Mouse (Mus musculus): ENCODE data around the gene Fam13c. TPM values are rescaled to one million over a fixed set of nuclear protein-coding genes. Genes with fewer than 3 reads are reported as not detected.
A peak's percentile ranks its signal among the peaks of the same experiment; 100 is the strongest.

The Fam13c gene
- polyA plus RNA-seq, 1 experiment from 2014 or later = 17.8 TPM

DNA sequence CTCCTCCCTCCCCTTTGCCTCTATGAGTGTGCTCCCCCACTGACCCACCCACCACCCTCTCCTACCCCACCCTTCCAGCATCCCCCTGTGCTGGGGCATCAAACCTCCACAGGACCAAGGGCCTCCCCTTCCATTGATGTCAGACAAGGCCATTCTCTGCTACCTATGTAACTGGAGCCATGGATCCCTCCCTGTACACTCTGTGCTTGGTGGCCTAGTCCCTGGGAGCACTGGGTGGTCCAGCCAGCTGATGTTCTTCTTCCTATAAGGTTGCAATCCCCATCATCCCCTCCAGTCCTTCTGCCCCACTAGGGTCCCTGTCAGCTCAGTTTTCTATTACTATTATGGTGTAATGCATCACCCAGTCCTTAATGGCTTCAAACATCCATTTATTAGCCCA is 65.1 kb downstream of the Fam13c start:
- H3K4me1 ChIP-seq (replicated peaks) = peaks cover 25% of the 10 kb centered on the region
- no peak overlapping the region for H3K4me3 ChIP-seq
- peaks cover 8% of the 10 kb centered on the region; the same call in 1 of the 2 replicates for H3K36me3 ChIP-seq
- H3K4me2 ChIP-seq = no peak overlapping the region
- no peaks in the 10 kb centered on the region for H3K27me3 ChIP-seq
- H3K9ac ChIP-seq = no peak overlapping the region
- peak overlapping the region; percentile 71 for H3K27ac ChIP-seq (replicated peaks)
- ATAC-seq (ENCODE audit: low read depth) = 0 out of 2 replicates have a peak, but pooled peaks have one; percentile 56
- peaks cover 4% of the 10 kb centered on the region; the same call in 1 of the 2 replicates for H3K9me3 ChIP-seq

DNA sequence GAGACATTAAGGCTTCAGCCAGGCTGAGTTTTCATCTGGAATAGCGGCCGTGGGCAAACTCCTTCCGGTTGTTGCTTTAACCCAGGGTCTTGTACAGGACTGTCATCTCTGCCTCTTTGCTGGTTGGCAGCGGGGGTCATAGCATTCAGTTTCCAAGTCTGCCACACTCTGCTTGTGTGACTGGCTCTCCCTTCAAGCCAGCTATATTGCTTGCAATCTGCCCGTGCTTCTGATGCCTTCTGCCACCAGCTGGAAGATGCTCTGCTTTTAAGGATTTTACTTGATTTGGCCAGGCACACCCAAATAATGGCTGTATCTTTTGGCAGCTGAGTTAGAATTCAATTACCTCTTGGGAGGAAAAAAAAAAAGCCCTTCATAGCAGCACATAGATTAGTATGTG is 65.6 kb downstream of the Fam13c start:
- Histone ChIP-seq H3K4me1 (replicated peaks) (peaks cover 25% of the 10 kb centered on the region), H3K9me3 (peaks cover 4% of the 10 kb centered on the region; the same call in 1 of the 2 replicates), H3K4me2 (no peak overlapping the region), H3K9ac (no peak overlapping the region), H3K36me3 (peaks cover 8% of the 10 kb centered on the region; the same call in 1 of the 2 replicates), H3K4me3 (no peak overlapping the region), H3K27ac (replicated peaks) (peak overlapping the region; percentile 71), H3K27me3 (no peaks in the 10 kb centered on the region)
- no peak for ATAC-seq (ENCODE audit: low read depth)
- WGBS = 43% methylated on average over 5 of the region's 5 CpGs

DNA sequence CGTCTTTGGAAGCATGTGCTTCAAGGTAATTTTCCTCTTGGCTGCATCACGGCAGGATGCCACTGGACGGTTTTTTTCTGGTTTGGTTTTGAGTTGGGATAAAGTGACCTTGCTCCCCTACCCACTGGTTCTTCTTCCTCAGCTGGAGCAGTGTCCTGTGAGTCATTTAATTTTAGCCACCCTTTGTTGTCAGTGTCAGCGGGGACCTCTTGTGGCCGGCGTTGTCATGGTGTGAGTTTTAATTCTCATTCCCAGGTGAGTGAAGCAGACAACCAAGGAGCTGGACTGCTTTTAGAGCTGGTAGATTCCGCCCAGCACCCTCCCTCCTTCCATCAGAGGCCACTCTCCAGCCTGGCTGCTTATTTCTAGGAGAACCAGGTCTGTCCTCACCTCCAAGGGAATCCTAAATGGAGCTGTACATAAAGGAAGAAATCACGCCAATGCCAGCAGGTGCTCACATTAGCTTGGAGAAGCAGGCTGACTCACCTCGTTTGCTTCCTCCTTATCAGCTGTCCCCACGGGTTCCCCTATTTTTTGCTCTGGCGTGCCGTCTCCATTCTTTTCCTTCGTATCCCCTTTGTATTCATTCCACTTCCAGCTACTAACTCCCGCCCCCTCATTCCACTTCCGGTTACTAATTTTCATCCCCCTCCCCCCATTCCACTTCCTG is 66.4 kb downstream of the Fam13c start:
- no peaks in the 10 kb centered on the region for H3K27me3 ChIP-seq
- H3K36me3 ChIP-seq = peaks cover 8% of the 10 kb centered on the region; the same call in 1 of the 2 replicates
- H3K4me3 ChIP-seq = no peak overlapping the region
- H3K27ac ChIP-seq (replicated peaks) = peak overlapping the region; percentile 71; the same call in 1 of the 2 replicates
- ATAC-seq (ENCODE audit: low read depth) = no peak
- H3K4me1 ChIP-seq (replicated peaks) = peaks cover 25% of the 10 kb centered on the region
- WGBS = 56% methylated on average over 15 of the region's 15 CpGs
- H3K4me2 ChIP-seq = no peak overlapping the region
- H3K9ac ChIP-seq = no peak overlapping the region
- H3K9me3 ChIP-seq = peaks cover 4% of the 10 kb centered on the region; the same call in 1 of the 2 replicates

DNA sequence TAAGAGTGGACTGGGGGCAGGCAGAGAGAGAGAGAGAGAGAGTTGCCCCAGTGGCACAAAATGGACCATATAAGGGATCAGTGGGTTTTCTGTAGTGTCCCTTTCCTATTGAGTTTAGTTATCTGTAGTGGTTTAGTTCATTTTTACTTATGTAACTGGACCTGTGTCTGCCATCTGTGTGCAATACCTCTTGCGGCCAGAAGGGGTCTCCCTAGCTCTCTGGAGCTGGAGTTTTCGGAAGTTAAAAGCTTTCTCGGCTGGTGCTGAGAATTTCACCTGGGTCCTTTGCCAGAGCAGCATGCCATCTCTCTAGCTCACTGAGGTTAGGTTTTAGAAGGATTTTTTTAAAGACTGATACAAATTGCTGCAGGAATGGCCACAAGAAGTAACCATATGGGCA is 67.6 kb downstream of the Fam13c start:
- Histone ChIP-seq H3K4me2 (no peak overlapping the region), H3K27ac (replicated peaks) (no peak overlapping the region), H3K9me3 (peaks cover 4% of the 10 kb centered on the region; the same call in 1 of the 2 replicates), H3K9ac (no peak overlapping the region), H3K4me3 (no peak overlapping the region), H3K4me1 (replicated peaks) (peaks cover 25% of the 10 kb centered on the region), H3K27me3 (no peaks in the 10 kb centered on the region), H3K36me3 (peaks cover 8% of the 10 kb centered on the region; the same call in 1 of the 2 replicates)
- WGBS = 92% methylated on average over 3 of the region's 3 CpGs
- no peak for ATAC-seq (ENCODE audit: low read depth)

DNA sequence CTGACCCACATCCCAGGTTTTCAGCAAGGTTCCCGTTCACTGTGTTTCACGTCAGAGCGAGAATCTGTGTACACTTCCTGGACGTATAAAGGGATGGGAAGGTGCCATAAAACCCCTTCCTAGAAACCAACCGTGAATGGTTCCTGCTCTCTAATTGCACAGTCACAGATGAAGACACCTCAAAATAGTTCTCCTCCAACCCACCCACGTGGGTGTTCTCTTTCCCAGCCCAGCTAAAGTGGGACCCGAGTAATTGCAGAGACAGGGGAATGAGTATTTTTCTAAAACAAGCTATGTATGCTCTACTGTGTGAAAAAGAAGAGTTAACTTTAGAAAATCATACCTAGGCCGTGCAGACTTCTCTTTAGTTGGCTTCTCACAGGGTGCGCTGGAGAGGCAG is 74.6 kb downstream of the Fam13c start:
- Histone ChIP-seq H3K27ac (replicated peaks) (no peak overlapping the region), H3K4me3 (no peak overlapping the region), H3K4me1 (replicated peaks) (peaks cover 8% of the 10 kb centered on the region), H3K9ac (no peak overlapping the region), H3K4me2 (no peak overlapping the region), H3K27me3 (no peaks in the 10 kb centered on the region), H3K36me3 (no peaks in the 10 kb centered on the region), H3K9me3 (no peaks in the 10 kb centered on the region)
- WGBS = 75% methylated on average over 9 of the region's 9 CpGs
- no peak for ATAC-seq (ENCODE audit: low read depth)

DNA sequence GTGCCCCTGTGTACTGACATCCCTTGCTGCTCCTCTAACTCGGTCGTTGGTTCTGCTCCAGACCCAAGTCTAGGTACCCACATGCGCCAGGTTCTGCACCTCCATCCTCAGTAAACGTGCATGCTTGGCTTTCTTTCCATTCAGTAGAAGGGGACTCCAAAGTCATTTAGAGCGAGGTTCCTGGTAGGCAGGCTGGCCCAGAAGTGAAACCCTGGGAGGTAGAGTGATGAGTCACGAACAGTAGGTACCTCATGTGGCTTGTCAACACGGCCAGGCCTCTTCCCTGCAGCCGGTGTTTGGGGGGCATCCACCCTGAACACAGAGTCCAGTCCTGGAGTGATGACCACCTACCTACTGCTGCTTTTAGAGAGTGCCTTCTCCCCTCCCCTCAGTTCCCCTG is 76.4 kb downstream of the Fam13c start:
- H3K4me3 ChIP-seq = no peak overlapping the region
- no peaks in the 10 kb centered on the region for H3K27me3 ChIP-seq
- no peaks in the 10 kb centered on the region for H3K36me3 ChIP-seq
- H3K4me1 ChIP-seq (replicated peaks) = peaks cover 24% of the 10 kb centered on the region
- no peaks in the 10 kb centered on the region for H3K9me3 ChIP-seq
- WGBS = 88% methylated on average over 8 of the region's 8 CpGs
- no peak for ATAC-seq (ENCODE audit: low read depth)
- H3K9ac ChIP-seq = no peak overlapping the region
- no peak overlapping the region for H3K4me2 ChIP-seq
- no peak overlapping the region for H3K27ac ChIP-seq (replicated peaks)

DNA sequence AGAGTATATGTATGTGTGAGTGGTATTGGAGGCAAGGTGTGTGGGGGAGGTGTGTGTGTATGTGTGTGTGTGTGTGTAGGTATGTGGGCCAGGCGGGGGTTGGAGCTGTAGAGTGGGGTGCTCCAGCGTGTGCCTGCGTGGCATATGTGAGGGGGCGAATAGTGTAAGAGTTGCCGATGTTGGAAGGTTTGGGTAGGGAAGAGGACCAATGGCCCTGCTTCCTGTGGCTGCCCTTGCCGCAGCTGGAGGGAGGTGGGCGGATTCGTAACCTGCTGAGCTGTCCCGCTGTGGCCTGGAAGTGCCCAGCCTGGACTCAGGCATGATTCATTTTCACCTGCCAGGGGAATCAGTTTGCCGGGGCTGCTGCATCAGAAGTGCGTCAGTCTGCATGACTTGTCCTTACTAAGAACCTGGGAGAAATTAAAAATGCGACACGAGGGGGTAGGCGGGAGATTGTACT is 79.4 kb downstream of the Fam13c start:
- Histone ChIP-seq H3K9ac (peak overlapping the region; percentile 67), H3K27me3 (no peaks in the 10 kb centered on the region), H3K36me3 (peaks cover 12% of the 10 kb centered on the region), H3K4me2 (peak overlapping the region; percentile 93), H3K4me1 (replicated peaks) (peaks cover 28% of the 10 kb centered on the region), H3K9me3 (no peaks in the 10 kb centered on the region), H3K27ac (replicated peaks) (no peak overlapping the region; the same call in 1 of the 2 replicates), H3K4me3 (peak overlapping the region; percentile 48)
- 5% methylated on average over 14 of the region's 14 CpGs for WGBS
- ATAC-seq (ENCODE audit: low read depth) = peak; percentile 37; the same call in 1 of the 2 replicates

DNA sequence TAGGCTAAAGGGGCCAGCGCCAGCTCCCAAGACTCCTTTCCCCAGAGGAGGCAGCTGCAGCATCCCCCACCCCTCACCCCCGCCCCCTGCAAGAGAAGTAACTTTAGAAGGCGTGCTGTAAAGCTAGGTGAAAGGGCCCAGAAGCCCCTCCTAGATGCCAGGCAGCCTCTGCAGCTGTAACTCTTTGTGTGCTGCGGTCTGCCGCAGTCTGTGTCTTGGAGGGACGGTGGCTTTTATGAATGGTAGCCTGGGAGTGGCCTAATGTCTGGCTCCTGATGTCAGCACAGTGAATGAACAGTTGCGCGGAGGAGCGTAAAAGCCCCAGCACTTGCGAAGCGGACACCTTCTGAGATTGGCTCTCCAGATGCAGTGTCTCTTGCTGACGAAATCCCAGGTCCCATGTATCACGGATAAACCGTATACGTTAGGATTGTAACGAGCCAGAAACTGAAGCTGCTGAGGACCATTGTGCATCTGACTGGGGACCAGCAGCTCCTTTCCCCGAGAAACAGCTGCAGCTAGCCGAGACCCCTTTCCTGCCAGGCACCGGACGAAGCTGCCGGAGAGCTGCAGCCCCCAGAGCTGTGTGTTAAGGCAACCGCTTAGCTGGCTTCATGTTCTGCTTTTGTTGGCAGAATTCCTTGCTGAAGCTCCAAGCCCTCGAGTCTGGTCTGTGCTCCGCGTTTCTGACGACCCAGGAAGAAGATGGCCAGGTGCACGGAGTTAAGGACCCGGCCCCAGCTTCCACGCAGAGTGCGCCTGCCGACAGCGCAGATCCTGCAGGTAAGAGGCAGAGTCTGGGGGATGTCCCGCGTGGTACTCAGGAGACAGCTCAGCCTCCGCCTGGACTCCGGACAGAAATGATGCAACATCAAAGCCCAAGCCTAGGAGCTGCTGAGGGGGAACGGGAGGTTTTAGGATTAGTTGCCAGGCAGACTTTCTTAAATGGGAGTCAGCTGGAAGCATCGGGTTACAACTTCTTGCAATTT is 80.2 kb downstream of the Fam13c start:
- Histone ChIP-seq H3K27me3 (no peaks in the 10 kb centered on the region), H3K4me3 (peak overlapping the region; percentile 48), H3K27ac (replicated peaks) (peak overlapping the region; percentile 75), H3K4me2 (peak overlapping the region; percentile 93), H3K9ac (peak overlapping the region; percentile 67), H3K36me3 (peaks cover 19% of the 10 kb centered on the region), H3K4me1 (replicated peaks) (peaks cover 28% of the 10 kb centered on the region), H3K9me3 (0 out of 2 replicates have a peak, but pooled peaks cover 2% of the 10 kb centered on the region)
- ATAC-seq (ENCODE audit: low read depth) = peak; percentile 85
- WGBS = under 1% methylated on average over 38 of the region's 38 CpGs

DNA sequence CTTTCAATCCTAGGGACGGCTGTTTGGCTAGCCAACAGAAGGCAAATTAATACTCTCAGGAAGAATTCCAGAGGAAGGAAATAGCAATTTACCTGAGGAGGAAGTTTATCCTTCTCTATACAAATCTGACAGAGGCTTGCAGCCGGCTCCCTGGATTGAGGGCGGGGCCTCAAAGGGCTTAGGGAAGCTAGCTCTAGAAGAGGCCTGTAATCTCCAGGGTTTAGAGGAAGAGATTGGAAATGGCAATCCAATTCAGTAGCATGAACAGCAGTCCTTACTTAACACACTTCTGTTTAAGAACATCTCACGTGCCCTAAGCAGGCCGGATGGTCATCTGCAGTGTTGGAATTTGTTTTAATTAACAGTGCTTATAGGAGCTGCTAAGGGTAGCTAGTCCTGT is 81.1 kb downstream of the Fam13c start:
- Histone ChIP-seq H3K4me2 (peak overlapping the region; percentile 93), H3K36me3 (peaks cover 24% of the 10 kb centered on the region), H3K9ac (peak overlapping the region; percentile 67), H3K4me3 (peak overlapping the region; percentile 48), H3K27ac (replicated peaks) (no peak overlapping the region), H3K4me1 (replicated peaks) (peaks cover 28% of the 10 kb centered on the region), H3K27me3 (no peaks in the 10 kb centered on the region), H3K9me3 (0 out of 2 replicates have a peak, but pooled peaks cover 3% of the 10 kb centered on the region)
- no peak for ATAC-seq (ENCODE audit: low read depth)
- 29% methylated on average over 5 of the region's 5 CpGs for WGBS

DNA sequence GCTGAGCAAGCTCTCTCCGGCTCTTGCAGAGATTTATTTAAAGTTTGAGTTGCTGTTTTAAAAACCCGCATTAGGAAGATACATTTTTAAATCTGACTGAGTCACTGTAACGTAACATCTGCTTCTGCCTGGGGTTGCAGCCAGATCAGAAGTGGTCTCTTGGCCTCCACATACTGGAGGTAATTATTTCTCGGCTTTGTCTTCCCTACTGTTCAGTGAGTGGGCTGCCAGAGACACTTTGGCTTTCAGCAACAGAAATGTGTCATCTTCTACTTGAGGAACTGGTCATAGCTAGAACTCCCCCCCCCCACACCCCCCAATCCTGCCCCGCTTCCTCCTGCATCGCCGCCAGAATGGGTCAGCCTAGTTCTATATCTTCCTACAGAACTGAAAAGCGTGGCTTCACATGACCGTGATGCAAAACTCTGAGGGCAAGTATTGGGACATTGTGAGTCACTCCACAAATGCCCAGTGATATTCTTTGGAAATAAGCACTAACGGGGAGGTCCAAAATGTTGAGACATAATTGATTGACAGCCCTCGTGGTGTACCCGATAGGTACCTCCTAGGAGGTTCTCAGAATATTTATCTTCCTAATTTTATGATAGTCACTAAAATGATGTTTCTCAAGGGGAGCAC is 90.0 kb downstream of the Fam13c start:
- 87% methylated on average over 12 of the region's 12 CpGs for WGBS
- H3K4me3 ChIP-seq = no peak overlapping the region
- peaks cover 19% of the 10 kb centered on the region for H3K36me3 ChIP-seq
- ATAC-seq (ENCODE audit: low read depth) = no peak
- H3K27me3 ChIP-seq = no peaks in the 10 kb centered on the region
- H3K9ac ChIP-seq = no peak overlapping the region
- H3K9me3 ChIP-seq = 0 out of 2 replicates have a peak, but pooled peaks cover 3% of the 10 kb centered on the region
- H3K27ac ChIP-seq (replicated peaks) = no peak overlapping the region
- no peaks in the 10 kb centered on the region for H3K4me1 ChIP-seq (replicated peaks)
- H3K4me2 ChIP-seq = no peak overlapping the region

DNA sequence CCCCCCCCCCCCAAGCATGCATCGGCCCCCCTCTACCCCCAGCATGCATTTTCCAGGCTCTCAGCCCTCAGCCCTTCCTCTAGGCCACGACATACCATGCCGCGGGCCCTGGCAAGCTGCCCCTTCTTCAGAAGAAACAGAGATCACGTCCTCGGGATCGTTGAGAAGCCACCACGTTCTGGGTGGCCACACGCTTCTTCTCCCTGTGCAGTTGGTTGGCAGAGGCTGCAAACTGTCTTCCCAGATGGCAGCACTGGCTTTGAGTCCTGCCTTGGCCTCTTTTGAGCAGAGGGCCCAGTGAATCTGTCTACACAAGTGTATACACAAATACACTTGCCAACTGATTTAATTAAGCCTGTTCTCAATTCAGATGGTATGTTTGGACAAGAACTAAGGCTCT is 92.0 kb downstream of the Fam13c start:
- Histone ChIP-seq H3K4me2 (no peak overlapping the region), H3K9me3 (no peaks in the 10 kb centered on the region), H3K27me3 (no peaks in the 10 kb centered on the region), H3K4me3 (no peak overlapping the region), H3K9ac (no peak overlapping the region), H3K36me3 (peaks cover 31% of the 10 kb centered on the region), H3K27ac (replicated peaks) (no peak overlapping the region), H3K4me1 (replicated peaks) (no peaks in the 10 kb centered on the region)
- no peak for ATAC-seq (ENCODE audit: low read depth)
- WGBS = 91% methylated on average over 9 of the region's 9 CpGs

Data from neural tube, embryonic 13.5 days (tissue).